Mouse (Mus musculus): ENCODE measurements around the gene Hspa12a. TPM values are rescaled to one million over a fixed set of nuclear protein-coding genes. Genes with fewer than 3 reads are reported as not detected.

The Hspa12a gene
- polyA plus RNA-seq, 1 experiment, result 51.0 TPM

DNA sequence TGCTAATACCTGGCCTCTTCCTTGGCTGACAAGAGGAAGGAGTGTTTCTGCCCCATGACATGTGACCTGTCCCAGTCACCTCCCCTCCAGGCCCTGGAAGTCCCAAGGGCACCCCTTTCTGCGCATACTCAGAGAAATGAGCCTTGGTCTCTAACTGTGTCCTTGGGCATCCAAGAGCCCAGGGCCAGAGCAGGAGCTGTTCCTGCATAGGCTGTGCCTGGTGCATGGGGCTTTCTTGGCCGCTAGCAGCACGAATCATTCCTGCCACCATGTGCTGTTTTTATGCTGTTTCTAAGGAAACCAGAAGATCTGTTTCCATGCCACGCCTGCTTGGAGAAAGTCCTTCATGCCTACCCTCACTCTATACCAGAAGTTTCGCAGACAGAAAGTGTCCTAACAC, 132.9 kb downstream of the Hspa12a start:
- no peak overlapping the region for H3K4me3 ChIP-seq (ENCODE audit: control insufficient read depth, low read depth, low read length)

DNA sequence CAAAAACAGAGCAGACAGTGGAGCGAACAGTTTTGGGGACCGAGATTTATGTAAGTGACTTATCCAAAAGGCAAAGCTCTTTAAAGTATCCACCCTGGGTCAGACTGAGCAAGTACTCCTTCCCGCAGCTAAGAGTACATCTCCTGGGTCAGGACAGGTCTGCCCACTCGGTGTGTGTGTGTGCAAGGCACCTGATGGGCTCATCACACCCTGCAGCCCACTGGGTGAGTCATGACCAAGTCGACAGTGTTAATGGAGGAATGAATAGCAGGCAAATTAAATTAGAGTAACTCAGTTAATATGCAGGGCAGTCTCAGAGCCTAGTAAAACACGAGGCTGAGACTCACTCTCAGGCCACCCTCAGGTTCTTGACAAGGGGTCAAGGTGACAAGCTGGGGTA, 134.6 kb downstream of the Hspa12a start:
- no peaks in the 10 kb centered on the region for H3K36me3 ChIP-seq (ENCODE audit: control insufficient read depth, insufficient read depth, low read length)
- H3K4me1 ChIP-seq (ENCODE audit: control insufficient read depth, insufficient read depth, low read length), result no peaks in the 10 kb centered on the region
- H3K27ac ChIP-seq (ENCODE audit: control insufficient read depth, insufficient read depth, low read depth, low read length), result no peak overlapping the region
- no peaks in the 10 kb centered on the region for H3K27me3 ChIP-seq (ENCODE audit: control insufficient read depth, insufficient read depth, low read length)
- TF ChIP-seq POLR2A (IDR thresholded peaks at IDR 0.05; ENCODE audit: control insufficient read depth, low read depth, low read length) (no peak), CTCF (IDR thresholded peaks at IDR 0.05; ENCODE audit: control insufficient read depth, insufficient read depth, insufficient replicate concordance, low read depth, low read length) (no peak)
- no peak overlapping the region for H3K4me3 ChIP-seq (ENCODE audit: control insufficient read depth, low read depth, low read length)

More for the DNA sequence above, 132.9 kb downstream of the Hspa12a start:
- H3K27me3 ChIP-seq (ENCODE audit: control insufficient read depth, insufficient read depth, low read length), result no peaks in the 10 kb centered on the region
- no peaks in the 10 kb centered on the region for H3K4me1 ChIP-seq (ENCODE audit: control insufficient read depth, insufficient read depth, low read length)
- TF ChIP-seq POLR2A (IDR thresholded peaks at IDR 0.05; ENCODE audit: control insufficient read depth, low read depth, low read length), result no peak
- no peak for TF ChIP-seq CTCF (IDR thresholded peaks at IDR 0.05; ENCODE audit: control insufficient read depth, insufficient read depth, insufficient replicate concordance, low read depth, low read length)
- no peak overlapping the region for H3K27ac ChIP-seq (ENCODE audit: control insufficient read depth, insufficient read depth, low read depth, low read length)
- no peaks in the 10 kb centered on the region for H3K36me3 ChIP-seq (ENCODE audit: control insufficient read depth, insufficient read depth, low read length)

- H3K27me3 ChIP-seq (ENCODE audit: control insufficient read depth, insufficient read depth, low read length), result no peaks in the 10 kb centered on the region
- H3K4me1 ChIP-seq (ENCODE audit: control insufficient read depth, insufficient read depth, low read length), result no peaks in the 10 kb centered on the region
- no peak overlapping the region for H3K27ac ChIP-seq (ENCODE audit: control insufficient read depth, insufficient read depth, low read depth, low read length)
- no peaks in the 10 kb centered on the region for H3K36me3 ChIP-seq (ENCODE audit: control insufficient read depth, insufficient read depth, low read length)
- TF ChIP-seq CTCF (IDR thresholded peaks at IDR 0.05; ENCODE audit: control insufficient read depth, insufficient read depth, insufficient replicate concordance, low read depth, low read length) (peak; percentile 66; the same call in 1 of the 2 replicates), POLR2A (IDR thresholded peaks at IDR 0.05; ENCODE audit: control insufficient read depth, low read depth, low read length) (no peak)
- no peak overlapping the region for H3K4me3 ChIP-seq (ENCODE audit: control insufficient read depth, low read depth, low read length)
Observed at GRCm38 (mm10) chr19:58806364-58806763, 137.1 kb downstream of the Hspa12a start.

DNA sequence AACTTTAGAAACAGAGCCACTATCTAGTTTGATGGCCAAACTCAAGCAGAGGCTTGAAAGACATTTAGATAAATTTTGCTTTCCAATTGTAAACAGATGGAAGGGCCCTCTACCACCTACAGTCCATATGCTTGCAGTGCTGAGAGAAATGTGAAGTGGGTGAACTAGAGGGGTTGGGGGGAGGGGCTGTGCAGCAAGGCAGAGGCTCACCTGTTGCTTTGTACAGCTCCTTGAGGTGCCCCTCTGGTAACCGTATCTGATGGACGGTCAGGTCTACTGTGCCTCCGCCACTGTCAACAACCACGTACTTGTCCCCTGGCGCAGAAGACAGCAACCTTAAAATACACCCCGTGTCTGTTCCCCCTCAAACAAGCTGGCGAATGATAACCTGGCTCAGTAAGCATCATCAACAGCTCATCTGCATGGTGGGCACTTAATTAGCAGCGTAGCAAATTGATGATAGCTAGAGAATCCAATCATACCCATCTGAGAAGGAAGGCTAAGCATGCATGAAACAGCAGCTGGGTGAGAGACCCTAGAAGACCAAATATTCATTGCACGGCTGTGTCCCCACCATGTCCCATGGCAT, 138.2 kb downstream of the Hspa12a start:
- no peak overlapping the region for H3K4me3 ChIP-seq (ENCODE audit: control insufficient read depth, low read depth, low read length)
- no peak overlapping the region for H3K27ac ChIP-seq (ENCODE audit: control insufficient read depth, insufficient read depth, low read depth, low read length)
- TF ChIP-seq POLR2A (IDR thresholded peaks at IDR 0.05; ENCODE audit: control insufficient read depth, low read depth, low read length) (no peak), CTCF (IDR thresholded peaks at IDR 0.05; ENCODE audit: control insufficient read depth, insufficient read depth, insufficient replicate concordance, low read depth, low read length) (no peak)
- no peaks in the 10 kb centered on the region for H3K4me1 ChIP-seq (ENCODE audit: control insufficient read depth, insufficient read depth, low read length)
- no peaks in the 10 kb centered on the region for H3K36me3 ChIP-seq (ENCODE audit: control insufficient read depth, insufficient read depth, low read length)
- no peaks in the 10 kb centered on the region for H3K27me3 ChIP-seq (ENCODE audit: control insufficient read depth, insufficient read depth, low read length)

DNA sequence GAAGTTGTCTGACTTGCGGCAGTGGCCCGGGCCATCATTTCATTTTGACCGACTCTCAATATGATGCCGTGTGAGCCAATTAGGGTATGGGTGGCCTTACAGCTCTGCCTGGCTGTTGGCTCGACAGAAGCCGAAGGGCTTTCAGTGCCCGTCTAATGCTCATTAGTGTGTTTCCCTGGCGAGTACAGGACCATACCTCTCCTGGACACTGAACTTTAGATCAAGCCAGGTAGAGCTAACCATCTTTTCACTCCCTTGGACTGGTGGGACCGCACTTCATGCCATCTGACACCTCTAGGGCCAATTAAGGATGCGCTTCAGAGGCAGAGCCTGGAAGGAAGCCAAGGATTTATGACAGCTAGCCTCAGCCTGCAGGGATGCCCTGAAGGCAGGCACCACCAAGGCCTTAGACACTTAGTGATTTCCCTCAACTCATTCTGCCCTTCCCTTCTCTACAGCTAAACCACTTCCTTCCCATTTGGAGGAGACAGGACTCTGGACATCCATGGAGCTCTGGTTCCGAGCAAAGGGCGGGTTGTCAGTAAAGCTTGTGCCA, 148.3 kb downstream of the Hspa12a start:
- Histone ChIP-seq H3K27ac (ENCODE audit: control insufficient read depth, insufficient read depth, low read depth, low read length) (no peak overlapping the region), H3K4me3 (ENCODE audit: control insufficient read depth, low read depth, low read length) (peak overlapping the region; percentile 88), H3K36me3 (ENCODE audit: control insufficient read depth, insufficient read depth, low read length) (no peaks in the 10 kb centered on the region), H3K4me1 (ENCODE audit: control insufficient read depth, insufficient read depth, low read length) (peaks cover 7% of the 10 kb centered on the region), H3K27me3 (ENCODE audit: control insufficient read depth, insufficient read depth, low read length) (no peaks in the 10 kb centered on the region; the same call in 1 of the 2 replicates)
- TF ChIP-seq POLR2A (IDR thresholded peaks at IDR 0.05; ENCODE audit: control insufficient read depth, low read depth, low read length), result no peak
- TF ChIP-seq CTCF (IDR thresholded peaks at IDR 0.05; ENCODE audit: control insufficient read depth, insufficient read depth, insufficient replicate concordance, low read depth, low read length), result no peak

DNA sequence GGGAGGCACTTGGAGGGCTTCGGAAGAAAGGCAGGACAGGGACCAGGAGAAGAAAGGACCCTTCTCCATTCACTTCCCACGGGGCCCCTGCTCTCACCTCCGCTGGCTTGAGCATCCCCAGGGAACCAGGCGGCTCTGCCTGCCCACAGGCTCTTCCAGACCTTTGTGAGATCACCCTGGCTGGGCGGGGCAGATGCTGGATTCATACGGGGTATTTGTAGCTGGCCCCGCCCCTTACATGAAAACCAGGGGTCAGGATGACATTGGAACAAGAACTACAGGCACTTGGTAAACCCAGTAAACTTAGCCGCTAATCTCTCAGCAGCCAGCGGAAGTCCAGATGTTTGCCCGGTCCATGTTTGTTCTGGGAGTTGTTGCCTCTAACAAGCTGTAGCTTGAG, 149.2 kb downstream of the Hspa12a start, which contains the start of gene 1700019N19Rik:
Gene 1700019N19Rik, minus strand, starts transcription at position 178 of the 400 bp plus-strand sequence.
- Histone ChIP-seq H3K27me3 (ENCODE audit: control insufficient read depth, insufficient read depth, low read length) (no peaks in the 10 kb centered on the region; the same call in 1 of the 2 replicates), H3K27ac (ENCODE audit: control insufficient read depth, insufficient read depth, low read depth, low read length) (peak within 1 kb of the TSS; percentile 86), H3K36me3 (ENCODE audit: control insufficient read depth, insufficient read depth, low read length) (no peaks in the 10 kb centered on the region), H3K4me3 (ENCODE audit: control insufficient read depth, low read depth, low read length) (peak within 1 kb of the TSS; percentile 88), H3K4me1 (ENCODE audit: control insufficient read depth, insufficient read depth, low read length) (peaks cover 5% of the 10 kb centered on the region)
- TF ChIP-seq POLR2A (IDR thresholded peaks at IDR 0.05; ENCODE audit: control insufficient read depth, low read depth, low read length) (peak; percentile 88; the same call in 1 of the 2 replicates), CTCF (IDR thresholded peaks at IDR 0.05; ENCODE audit: control insufficient read depth, insufficient read depth, insufficient replicate concordance, low read depth, low read length) (no peak)

- TF ChIP-seq CTCF (IDR thresholded peaks at IDR 0.05; ENCODE audit: control insufficient read depth, insufficient read depth, insufficient replicate concordance, low read depth, low read length), result no peak
- TF ChIP-seq POLR2A (IDR thresholded peaks at IDR 0.05; ENCODE audit: control insufficient read depth, low read depth, low read length), result no peak
- no peak overlapping the region for H3K27ac ChIP-seq (ENCODE audit: control insufficient read depth, insufficient read depth, low read depth, low read length)
- H3K36me3 ChIP-seq (ENCODE audit: control insufficient read depth, insufficient read depth, low read length), result no peaks in the 10 kb centered on the region
- no peak overlapping the region for H3K4me3 ChIP-seq (ENCODE audit: control insufficient read depth, low read depth, low read length)
- peaks cover 4% of the 10 kb centered on the region for H3K4me1 ChIP-seq (ENCODE audit: control insufficient read depth, insufficient read depth, low read length)
- H3K27me3 ChIP-seq (ENCODE audit: control insufficient read depth, insufficient read depth, low read length), result no peaks in the 10 kb centered on the region
Observed at GRCm38 (mm10) chr19:58789194-58789593, 154.3 kb downstream of the Hspa12a start.

Data from testis, adult 2 months (tissue).